Mouse (Mus musculus) retina, postnatal 1 day (tissue): ENCODE results near the gene Cacna1a.

ENCODE experiments used
- DNase-seq: peaks from one replicate; pipeline ENCODE4 v3.0.0-alpha.2; 2012

The Cacna1a gene

GRCm38 (mm10) chr8:84640617-84641294 lies 252.5 kb downstream of the Cacna1a start:
- no peak for DNase-seq

GRCm38 (mm10) chr8:84641578-84642361 lies 253.5 kb downstream of the Cacna1a start:
- DNase-seq, result no peak

GRCm38 (mm10) chr8:84643019-84643418 lies 254.8 kb downstream of the Cacna1a start:
- no peak for DNase-seq

GRCm38 (mm10) chr8:84646800-84647199 lies 258.6 kb downstream of the Cacna1a start:
- peak; percentile 59 for DNase-seq

- DNase-seq, result peak; percentile 78
Observed at GRCm38 (mm10) chr8:84647461-84647901, 259.2 kb downstream of the Cacna1a start.

GRCm38 (mm10) chr8:84650213-84650612 lies 262.0 kb downstream of the Cacna1a start:
- no peak for DNase-seq

GRCm38 (mm10) chr8:84653092-84653631 lies 264.9 kb downstream of the Cacna1a start:
- DNase-seq, result no peak

GRCm38 (mm10) chr8:84654597-84654996 lies 266.4 kb downstream of the Cacna1a start:
- DNase-seq, result peak; percentile 56

GRCm38 (mm10) chr8:84655336-84656190 lies 267.3 kb downstream of the Cacna1a start:
- DNase-seq, result peak; percentile 95

GRCm38 (mm10) chr8:84656191-84656525 lies 267.9 kb downstream of the Cacna1a start:
- peak; percentile 83 for DNase-seq

GRCm38 (mm10) chr8:84656641-84657126 lies 268.4 kb downstream of the Cacna1a start:
- DNase-seq, result peak; percentile 60

GRCm38 (mm10) chr8:84657203-84657602 lies 269.0 kb downstream of the Cacna1a start:
- no peak for DNase-seq

GRCm38 (mm10) chr8:84657680-84658079 lies 269.4 kb downstream of the Cacna1a start:
- no peak for DNase-seq

- DNase-seq, result no peak
Observed at GRCm38 (mm10) chr8:84658951-84659350, 270.7 kb downstream of the Cacna1a start.

- DNase-seq, result peak; percentile 64
Observed at GRCm38 (mm10) chr8:84659936-84660818, 271.9 kb downstream of the Cacna1a start.

- DNase-seq, result peak; percentile 46
Observed at GRCm38 (mm10) chr8:84660819-84661457, 272.7 kb downstream of the Cacna1a start.

- DNase-seq, result peak; percentile 69
Observed at GRCm38 (mm10) chr8:84661458-84661871, 273.2 kb downstream of the Cacna1a start.

GRCm38 (mm10) chr8:84661961-84662571 lies 273.8 kb downstream of the Cacna1a start:
- no peak for DNase-seq

- DNase-seq, result peak; percentile 98
Observed at GRCm38 (mm10) chr8:84662581-84663065, 274.4 kb downstream of the Cacna1a start, which contains the start of gene Ier2. Gene Ier2 (minus strand): TSS chr8:84662852.
